Mouse (Mus musculus): ENCODE data around the gene Snap23. TPM values are rescaled to one million over a fixed set of nuclear protein-coding genes. Genes with fewer than 3 reads are reported as not detected.

The Snap23 gene
- 29.7 and 31.8 TPM in 2 replicates for polyA plus RNA-seq (2015; fragmentation: Nextera tagmentation; extraction: Ambion mirVana)

GRCm38 (mm10) chr2:120566886-120567797, at the start of gene Snap23:
TSS of gene Snap23 (plus strand) at chr2:120567671.

DNA sequence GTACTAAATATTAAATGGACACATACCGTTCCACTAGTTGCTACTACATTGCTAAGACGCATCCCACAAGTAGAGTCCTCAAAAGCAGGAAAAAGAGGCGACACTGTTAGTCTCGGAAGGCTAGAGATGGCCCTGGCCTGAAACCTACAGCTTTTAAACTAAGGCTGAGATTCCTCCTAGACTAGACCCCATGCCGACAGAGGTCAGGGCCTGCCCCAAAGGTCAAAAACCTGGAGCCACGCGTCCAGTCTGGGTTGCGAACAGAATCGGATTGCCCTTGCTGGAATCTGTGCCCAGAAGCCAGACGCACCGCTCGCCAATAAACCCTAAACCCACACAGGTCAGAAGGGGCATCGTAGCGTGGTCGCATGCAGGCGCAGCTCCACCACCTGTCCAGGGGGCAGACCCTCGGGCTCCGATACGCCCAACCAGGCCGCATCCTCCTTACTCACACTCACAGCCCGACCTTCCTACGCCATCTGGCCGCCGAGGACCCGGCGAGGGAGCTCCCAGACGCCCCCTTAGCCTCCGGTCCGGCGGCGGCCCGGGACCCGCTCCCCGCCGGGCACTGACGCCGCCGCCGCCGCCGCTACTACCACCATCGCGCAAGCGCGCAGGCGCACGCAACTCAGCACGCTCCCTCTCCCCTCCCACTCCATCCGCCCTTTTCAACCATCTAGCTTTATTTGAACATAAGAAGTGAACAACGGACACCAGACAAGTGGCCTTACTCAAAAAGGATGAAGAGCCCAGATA, 4.1 kb upstream of the Snap23 start, which contains the start of gene Zfp106:
Zfp106 (minus strand) TSS at position 609 of the 756 bp plus-strand sequence.

DNA sequence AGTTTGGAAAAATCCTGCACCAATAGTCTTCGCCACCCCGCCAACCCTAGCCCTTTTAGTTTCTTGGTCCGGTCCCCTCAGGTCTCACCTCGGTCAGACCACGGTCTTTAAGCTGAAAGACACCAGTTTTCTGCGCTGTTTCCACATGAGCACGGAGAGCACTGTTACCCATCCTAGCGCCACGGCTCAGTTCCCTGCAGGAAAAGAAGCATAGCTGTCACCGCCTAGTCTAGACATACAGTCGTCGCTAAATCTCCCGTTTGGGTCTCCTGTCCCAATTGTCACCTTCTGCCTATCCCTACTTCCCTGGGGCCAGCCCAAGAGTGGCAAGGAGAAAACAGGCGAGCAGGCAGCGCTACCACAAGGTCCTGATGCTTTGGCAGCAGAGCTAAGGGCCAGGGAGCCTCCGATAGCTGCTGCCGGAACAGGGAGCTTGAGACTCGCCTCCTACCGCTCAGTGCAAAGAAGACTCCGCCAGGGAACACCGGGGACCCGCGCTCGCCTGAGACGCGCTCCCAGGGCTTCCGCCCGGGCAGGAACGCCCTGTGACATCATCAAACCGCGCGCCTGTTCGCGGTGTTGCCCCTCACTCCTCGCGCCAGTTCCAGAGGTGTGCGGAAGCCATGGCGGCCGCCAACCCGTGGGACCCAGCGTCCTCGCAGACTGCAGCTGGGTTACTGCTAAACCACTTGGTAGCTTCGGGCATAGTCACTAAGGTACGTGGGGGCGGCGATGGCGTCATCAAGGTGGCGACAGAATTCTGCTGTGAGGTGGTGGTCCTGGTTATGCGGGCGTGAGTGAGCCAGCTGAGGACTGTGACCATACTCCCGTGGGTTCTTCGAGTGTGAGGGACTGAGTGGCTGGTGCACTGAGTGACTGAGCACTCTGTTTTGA, 41.6 kb downstream of the Snap23 start, which contains the start of the genes Haus2 and Lrrc57:
Haus2 (plus strand) TSS at position 554 of the 894 bp plus-strand sequence.
Lrrc57 (minus strand) TSS at position 691 of the 894 bp plus-strand sequence.

DNA sequence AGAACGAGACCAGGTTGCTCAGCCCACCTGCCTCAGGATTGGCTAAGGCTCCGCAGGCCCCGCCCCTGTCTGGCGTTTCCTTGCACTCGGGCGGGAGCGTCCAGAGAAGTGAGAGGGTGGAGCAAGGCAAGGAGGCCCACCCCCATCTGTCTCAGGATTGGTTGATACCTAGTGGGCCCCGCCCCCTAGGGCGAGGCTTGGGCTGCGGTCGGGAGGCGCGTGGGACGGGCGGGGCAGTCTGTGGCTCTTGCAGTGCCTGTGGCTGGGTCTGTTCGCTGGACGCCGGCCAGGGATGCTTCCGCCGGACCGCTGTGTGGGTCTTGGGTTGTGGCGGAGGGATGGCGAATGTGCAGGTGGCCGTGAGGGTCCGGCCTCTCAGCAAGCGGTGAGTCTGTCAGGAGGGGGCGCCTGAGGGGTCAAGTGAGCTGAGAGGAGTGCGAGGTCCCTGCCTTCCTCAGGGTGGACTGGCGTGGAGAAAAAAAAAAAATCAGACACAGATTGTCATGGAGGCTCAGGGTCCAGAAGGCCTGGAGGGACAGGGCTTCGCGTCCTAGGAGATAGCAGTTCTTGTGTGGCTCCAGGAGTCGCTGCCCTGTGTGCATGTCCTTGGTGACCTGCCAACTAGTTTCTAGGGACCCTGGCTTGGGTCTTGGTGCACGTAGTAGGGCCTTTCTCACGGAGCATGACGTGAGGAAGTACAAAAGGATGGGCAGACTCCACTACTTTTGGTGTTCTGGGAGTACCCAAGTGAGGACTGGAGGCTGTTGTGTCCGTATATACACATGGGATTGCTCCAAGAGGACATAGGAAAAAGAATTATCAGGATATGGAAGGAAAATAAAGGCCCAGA, 61.6 kb downstream of the Snap23 start, which contains the start of gene Stard9:
Stard9 (plus strand) TSS at position 236 of the 850 bp plus-strand sequence.

Other genes with a start within 250 kb of the Snap23 start
- 9.6 and 10.0 TPM in 2 replicates for gene Vps39, start 214.5 kb upstream of the Snap23 start, polyA plus RNA-seq (2015; fragmentation: Nextera tagmentation; extraction: Ambion mirVana)
- gene Ganc, start 163.8 kb upstream of the Snap23 start, polyA plus RNA-seq (2015; fragmentation: Nextera tagmentation; extraction: Ambion mirVana): 15.9 and 19.4 TPM in 2 replicates
- 6.4 and 7.5 TPM in 2 replicates for gene Tmem87a, start 163.6 kb upstream of the Snap23 start, polyA plus RNA-seq (2015; fragmentation: Nextera tagmentation; extraction: Ambion mirVana)
- 36.8 and 38.2 TPM in 2 replicates for gene Capn3, start 111.7 kb upstream of the Snap23 start, polyA plus RNA-seq (2015; fragmentation: Nextera tagmentation; extraction: Ambion mirVana)
- gene Zfp106, start 3.8 kb upstream of the Snap23 start, polyA plus RNA-seq (2015; fragmentation: Nextera tagmentation; extraction: Ambion mirVana): 48.2 and 57.1 TPM in 2 replicates
- 15.0 and 15.5 TPM in 2 replicates for gene Haus2, start 41.7 kb downstream of the Snap23 start, polyA plus RNA-seq (2015; fragmentation: Nextera tagmentation; extraction: Ambion mirVana)
- 18.2 and 18.5 TPM in 2 replicates for gene Lrrc57, start 41.8 kb downstream of the Snap23 start, polyA plus RNA-seq (2015; fragmentation: Nextera tagmentation; extraction: Ambion mirVana)
- gene Stard9, start 61.5 kb downstream of the Snap23 start, polyA plus RNA-seq (2015; fragmentation: Nextera tagmentation; extraction: Ambion mirVana): 4.8 and 5.6 TPM in 2 replicates